Mouse (Mus musculus): ENCODE data around the gene E2f1.

The E2f1 gene

DNA sequence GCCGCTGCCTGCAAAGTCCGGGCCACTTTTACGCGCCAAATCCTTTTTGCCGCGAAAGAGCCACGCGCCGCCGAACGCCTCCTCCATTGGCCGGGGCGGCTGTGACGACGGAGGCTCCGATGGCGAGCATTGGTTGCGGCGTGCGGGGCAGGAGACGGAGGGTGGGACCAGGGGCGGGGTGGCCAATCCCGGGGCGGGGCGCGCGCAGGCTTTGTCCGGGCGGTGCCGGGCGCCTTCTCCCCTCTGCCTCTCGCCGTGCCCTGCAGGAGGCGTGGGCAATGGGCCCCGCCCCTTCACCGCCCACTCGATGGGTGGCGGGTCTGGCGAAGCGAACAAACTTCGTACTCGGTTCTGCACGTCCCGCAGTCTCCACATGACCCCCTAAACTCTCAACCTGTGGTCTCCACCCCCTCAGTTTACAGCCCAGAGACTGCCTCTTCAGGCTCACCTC lies at the start of gene E2f1:
TSS of gene E2f1 (minus strand) at position 57 of the 451 bp plus-strand sequence.
- peak; percentile 94 to 96 for DNase-seq (ENCODE audit: low spot score in 2 of 2)

DNA sequence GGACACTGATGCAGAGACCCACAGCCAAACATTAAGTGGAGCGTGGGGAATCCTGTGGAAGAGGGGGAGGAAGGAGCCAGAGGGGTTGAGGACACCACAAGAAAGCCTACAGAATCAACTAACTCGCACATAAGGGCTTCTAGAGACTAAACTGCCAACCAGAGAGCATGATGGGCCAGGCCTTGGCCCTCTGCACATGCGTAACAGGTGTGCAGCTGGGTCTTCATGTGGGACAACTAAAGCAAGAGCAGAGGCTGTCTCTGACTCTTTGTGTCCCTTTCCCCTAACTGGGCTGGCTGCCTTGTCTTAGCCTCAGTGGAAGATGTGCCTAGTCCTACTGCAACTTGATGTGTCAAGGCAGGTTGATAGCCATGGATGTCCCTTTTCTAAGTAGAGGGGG lies 47.4 kb upstream of the E2f1 start:
- DNase-seq (ENCODE audit: low spot score in 2 of 2) = no peak

DNA sequence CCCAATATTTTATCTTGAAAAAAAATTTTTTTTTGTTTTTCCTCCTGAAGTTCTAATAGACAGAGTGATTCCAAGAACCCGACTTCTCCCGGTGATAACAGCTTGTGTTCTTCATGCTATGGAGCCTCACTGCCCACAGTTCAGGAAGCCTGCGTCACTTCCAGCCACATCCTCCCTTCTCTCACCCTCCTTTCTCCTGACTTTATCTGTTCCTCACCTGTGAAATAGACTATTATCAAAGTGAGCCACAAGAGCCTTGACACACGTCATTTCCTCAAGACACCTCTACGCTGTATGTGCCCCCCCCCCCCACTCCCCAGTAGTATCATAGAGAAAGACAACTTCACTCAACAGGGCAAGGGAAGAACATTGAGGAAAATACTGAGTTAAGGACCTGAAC lies 46.0 kb upstream of the E2f1 start:
- DNase-seq (ENCODE audit: low spot score in 2 of 2) = no peak

DNA sequence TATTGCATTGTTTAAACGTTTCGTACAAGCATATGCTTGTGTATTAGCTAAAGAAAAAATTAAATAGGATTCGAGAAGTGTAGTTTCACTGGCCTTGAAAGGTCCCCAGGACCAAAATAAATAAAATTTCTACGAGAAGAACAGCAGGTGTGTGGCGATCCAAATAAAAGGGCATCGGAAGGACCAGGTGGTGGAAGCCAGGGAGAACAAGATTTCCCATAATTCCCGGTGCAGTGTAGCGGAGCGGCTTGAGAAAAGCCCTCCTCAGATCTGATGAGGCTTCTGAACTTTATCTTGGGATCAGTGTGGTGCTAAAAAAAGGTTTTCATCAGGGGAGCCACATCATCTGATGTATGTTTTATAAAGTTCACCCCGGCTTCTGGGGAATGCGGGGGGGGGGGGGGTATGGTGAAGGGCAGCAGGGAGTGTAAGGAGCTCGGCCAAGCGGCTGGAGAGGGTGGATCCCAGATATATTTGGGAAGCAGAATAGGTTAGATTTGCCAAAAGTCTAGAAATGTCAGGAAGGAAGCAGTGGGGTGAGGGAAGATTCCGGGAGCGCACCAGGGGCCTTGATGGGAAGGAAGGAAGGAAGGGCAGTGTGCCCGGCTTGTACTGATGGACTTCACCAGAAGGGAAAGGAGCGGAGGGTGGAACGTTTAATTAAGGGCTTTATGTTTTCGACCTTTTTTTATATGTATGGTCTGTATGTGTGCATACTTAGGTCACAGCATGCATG lies 45.3 kb upstream of the E2f1 start:
- no peak for DNase-seq (ENCODE audit: low spot score in 2 of 2)

DNA sequence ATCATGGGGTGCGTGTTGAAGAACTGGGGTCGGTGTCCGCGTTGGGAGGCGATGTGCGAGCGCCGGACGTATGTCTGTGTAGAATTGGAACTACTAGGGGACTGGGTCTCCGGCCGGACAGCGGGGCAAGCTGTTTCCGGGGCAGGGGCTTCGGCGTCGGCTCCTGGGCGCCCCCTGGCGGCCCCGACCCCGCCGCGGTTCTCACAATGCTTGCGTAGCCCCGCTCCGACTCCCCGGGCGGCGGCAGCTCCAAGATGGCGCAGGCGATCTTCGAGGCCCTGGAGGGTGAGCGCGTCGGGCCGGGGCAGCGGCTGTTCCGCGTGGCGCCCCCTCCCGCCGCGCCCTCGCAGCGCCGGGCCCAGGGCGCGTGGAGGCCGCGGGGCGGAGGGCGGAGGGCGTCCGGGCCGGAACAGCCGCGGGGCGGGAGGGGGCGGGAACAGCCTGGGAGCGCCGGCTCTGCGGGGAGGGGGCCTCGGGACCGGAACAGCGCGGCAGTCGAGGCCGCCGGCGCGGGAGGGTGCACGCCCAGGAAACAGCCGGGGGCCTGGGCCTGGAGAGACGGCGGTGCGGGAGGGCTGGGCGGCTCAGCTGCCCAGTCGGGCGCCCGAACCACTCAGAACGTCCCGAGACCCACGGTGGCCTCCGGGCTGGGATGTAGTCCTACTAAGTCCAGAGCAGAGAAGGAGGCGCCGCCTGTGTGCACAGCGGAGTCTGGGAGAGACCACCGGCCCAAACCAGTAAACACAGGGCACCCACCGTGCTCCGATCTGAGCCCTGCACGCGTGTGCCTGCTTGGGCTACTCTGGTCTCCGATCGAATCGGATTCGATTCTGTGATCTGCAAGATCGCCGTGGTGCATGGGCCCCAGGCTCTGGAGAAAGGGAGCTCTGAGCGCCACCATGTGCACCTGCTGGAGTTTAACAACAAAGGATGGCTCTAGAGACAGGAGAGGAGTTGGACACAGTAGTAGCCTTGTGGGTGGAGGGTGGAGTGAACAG lies 43.7 kb upstream of the E2f1 start, which contains the start of the genes Zfp341 and 4930519P11Rik:
TSS of gene Zfp341 (plus strand) at position 180 of the 998 bp plus-strand sequence.
TSS of gene 4930519P11Rik (minus strand) at position 320 of the 998 bp plus-strand sequence.
- peak; percentile 91 to 92 for DNase-seq (ENCODE audit: low spot score in 2 of 2)

DNA sequence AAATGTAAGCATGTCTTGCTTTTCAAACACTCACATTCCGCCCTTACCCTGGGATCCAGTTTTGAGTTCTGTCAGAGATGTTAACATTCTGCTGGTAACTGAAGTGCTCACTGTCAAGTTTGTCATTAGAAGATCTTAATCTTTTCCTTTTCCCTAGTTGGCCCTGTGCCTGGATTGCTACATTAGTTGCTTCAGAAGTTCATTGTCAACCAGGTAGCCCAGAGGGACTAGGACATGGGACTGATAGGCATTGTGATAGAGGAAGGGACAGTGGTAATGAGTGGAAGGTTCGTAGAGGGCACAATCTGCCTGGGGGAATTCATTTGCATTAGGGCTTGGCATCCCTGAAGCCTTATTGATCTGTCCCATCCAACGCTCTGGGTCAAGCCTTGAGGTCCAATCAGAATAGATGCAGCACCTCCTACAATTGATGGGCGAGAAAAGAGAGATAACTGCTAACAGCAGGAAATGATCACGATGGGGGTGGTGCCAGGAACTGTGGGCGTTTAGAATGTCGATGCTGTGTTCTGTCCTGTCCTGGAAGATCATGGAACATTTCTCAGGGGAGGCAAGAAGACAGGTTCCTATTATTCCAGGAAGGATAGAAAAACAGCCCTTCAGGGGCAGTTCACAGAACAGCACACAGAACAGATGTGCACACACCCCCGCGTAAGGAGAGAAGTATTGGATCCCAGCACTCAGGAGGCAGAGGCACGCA lies 39.5 kb upstream of the E2f1 start:
- DNase-seq (ENCODE audit: low spot score in 2 of 2) = no peak

DNA sequence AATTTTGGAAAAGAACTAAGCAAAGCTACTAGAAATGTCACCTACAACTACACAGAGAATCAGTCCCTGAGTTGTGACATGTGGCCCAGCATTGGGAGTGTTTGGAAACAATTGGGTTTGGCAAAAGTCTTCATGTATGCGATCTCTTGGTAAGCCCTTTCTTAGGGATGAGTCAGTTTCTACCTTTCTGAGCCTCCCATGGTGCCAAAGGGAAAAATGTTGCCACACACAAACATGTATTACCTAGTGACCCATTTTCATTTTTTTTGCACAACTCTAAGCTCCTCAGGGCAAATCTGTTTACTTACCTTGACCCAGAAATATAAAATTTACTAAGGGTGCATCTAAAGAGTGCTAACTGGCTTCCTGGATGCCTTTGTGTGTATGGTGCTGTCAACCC lies 37.3 kb upstream of the E2f1 start:
- no peak for DNase-seq (ENCODE audit: low spot score in 2 of 2)

DNA sequence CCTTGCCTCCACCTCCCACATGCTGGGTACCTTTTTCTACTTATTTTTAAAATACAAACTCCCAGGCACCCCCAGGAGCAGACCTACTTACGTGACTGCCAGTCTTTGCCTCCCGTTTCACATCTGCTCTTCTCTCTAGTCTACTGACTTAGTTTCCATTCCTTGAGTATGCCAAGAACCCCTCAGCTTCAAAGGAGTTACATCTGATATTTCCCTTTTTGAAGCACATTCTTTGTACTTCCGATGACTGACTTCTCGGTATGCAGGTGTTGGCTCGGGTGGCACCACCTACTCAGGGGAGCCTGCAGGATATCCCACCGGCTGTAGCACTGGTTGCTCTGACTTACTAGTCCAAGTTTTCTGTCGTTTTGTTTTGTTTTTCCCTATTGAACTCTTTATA lies 34.5 kb upstream of the E2f1 start:
- DNase-seq (ENCODE audit: low spot score in 2 of 2) = no peak

DNA sequence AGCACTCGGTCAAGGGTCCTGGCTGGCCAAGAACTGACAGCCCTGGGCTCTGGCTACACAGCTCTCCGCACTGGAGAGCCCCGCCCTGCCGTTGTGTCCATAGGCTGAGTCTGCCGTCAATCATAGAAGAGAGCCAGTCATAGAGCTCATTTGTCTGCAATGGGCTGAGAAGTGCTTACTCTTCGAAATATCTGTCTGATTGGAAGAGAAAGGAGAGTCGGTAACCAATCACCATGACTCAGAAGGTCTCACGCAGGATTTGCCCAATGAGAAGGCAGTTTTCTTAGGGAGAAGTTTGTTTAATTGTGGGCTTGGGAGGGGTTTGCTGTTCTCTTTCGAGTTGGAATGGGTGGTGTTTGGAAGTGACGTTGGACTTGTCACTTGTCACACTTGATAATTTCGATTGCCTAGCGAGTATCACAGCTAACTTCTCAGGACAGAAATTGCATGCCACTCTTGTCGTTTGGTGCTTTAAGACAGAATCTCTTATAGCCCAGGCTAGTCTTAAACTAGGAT lies 34.0 kb upstream of the E2f1 start, which contains the start of gene Pxmp4:
TSS of gene Pxmp4 (minus strand) at position 71 of the 516 bp plus-strand sequence.
- peak; percentile 98 to 99 for DNase-seq (ENCODE audit: low spot score in 2 of 2)

DNA sequence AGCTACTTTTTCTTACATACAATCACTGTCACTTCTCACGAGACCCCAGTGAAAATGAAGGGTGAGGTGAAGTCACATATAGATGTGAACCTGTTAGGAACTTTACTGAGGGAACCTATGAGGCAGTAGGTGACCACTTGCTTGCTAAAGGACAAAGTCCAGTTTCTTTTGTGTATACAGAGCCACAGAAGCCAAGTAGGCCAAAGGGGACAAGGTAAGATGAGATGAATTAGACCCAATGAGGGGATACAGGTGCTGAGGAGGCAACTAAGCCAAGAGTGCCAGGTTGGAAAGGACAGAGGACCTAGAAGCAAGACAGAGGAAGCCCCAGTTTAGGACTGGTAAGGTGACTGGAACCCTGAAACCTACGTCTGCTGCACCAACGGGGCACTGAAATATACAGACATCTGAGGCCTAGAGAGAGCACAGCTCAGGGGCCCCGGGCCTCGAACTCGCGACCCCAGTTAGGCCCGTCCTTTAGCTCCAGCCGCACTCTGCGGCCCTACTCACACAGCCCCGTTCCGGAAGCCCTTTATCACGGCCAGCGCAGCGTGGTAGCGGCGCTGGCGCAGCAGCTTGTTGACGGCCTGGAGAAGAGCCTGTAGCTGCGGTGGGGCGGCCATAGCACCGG lies 33.4 kb upstream of the E2f1 start:
- DNase-seq (ENCODE audit: low spot score in 2 of 2) = no peak

DNA sequence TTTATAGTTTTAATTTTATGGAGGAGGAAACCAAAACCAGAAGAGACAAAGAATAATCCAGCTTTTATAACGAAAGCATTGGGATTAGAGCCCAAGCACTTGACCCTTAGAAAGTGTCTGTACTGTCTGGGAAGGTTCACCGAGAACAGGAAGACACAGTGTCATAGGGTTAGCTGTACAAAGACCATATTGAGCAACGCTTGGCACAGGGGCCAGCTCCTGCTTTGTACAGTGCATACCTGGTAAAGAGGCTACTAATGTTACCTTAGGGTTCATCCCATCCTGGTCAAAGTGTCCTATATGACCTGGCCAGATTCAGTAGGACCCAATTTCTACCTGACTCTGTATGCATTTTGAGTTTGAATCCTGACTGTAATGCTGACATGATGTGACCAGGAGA lies 31.6 kb upstream of the E2f1 start:
- no peak for DNase-seq (ENCODE audit: low spot score in 2 of 2)

DNA sequence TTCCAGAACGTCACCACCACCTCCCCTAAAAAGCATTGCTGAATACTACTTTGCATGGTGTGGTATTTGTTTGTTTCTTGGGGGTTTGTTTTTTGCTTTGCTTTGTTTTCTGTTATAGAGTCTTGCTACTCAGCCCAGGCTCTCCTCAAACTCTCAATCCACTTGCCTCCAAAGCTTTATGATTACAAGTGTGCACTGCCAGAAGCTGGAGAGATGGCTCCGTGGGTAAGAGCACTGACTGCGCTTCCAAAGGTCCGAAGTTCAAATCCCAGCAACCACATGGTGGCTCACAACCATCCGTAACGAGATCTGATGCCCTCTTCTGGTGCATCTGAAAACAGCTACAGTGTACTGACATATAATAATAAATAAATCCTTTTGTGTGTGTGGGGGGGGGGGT lies 30.9 kb upstream of the E2f1 start:
- DNase-seq (ENCODE audit: low spot score in 2 of 2) = no peak

DNA sequence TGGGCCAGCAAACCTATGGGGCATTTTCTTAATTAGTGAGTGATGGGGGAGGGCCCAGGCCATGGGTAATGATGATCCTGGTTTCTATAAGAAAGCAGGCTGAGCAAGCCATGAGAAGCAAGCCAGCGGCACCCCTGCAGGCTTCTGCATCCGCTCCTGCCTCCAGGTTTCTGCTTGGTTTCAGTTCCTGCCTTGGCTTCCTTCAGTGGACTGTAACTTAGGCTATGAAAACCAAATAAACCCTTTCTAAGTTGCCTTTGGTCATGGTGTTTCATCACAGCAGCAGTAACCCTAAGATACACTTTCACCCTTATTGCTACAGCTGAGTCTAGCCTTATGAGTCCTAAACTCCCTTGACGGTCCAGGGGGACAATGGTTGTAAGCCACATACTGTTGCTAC lies 27.7 kb upstream of the E2f1 start:
- DNase-seq (ENCODE audit: low spot score in 2 of 2) = no peak

DNA sequence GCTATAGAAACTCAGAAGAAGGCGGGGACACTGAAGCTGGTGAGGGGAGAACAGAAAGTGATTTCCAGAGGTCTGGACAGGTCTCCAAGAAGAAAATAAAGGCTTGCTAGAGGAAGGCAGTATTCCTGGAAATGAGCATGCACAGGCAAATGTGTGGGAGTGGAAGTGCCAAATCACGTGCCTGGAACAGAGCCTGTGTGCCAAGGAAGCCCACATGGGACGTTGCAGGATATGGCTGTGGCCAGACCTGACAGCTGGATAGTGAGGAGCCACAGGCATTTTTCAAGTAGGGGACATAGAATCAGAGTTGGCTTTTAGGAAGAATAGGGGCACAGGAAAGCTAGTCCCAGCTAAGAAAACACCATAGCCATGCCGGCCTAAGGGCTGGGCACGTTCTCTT lies 26.1 kb upstream of the E2f1 start:
- DNase-seq (ENCODE audit: low spot score in 2 of 2) = no peak

DNA sequence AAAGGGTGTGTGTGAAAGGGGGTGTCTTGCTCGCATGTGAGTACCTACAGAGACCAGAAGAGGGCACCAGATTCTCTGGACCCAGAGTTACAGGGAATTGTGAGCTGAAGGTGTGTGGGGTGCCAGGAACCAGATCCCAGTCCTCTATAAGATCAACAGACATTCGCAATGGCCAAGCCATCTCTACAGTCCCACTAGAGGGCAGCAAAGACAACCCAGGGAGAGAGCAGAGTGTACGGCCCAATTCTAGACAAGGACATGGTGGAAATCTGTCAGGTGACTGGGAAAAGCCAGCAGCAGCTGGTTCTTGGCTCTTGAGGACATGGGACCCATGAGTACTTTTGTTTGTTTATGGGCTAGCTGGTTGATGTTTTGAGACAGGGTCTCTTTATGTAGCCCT lies 23.3 kb upstream of the E2f1 start:
- DNase-seq (ENCODE audit: low spot score in 2 of 2) = no peak

DNA sequence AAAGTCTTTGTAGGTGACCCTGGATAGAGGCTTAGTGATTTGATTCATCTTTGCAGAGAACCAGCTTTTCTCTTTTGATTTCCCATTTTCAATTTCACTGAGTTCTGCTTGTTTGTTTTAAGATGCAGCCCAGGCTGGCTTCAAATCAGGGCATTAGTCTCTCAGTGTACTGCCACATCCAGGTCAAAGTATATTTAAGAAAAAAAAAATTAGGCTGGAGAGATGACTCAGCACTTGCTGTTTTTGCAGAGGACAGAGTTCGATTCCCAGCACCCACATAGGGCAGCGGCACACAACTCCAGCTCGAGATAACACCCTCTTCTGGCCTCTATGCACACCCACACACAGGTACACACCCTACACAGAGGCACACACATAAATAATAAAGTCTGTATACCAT lies 21.5 kb upstream of the E2f1 start:
- no peak for DNase-seq (ENCODE audit: low spot score in 2 of 2)

DNA sequence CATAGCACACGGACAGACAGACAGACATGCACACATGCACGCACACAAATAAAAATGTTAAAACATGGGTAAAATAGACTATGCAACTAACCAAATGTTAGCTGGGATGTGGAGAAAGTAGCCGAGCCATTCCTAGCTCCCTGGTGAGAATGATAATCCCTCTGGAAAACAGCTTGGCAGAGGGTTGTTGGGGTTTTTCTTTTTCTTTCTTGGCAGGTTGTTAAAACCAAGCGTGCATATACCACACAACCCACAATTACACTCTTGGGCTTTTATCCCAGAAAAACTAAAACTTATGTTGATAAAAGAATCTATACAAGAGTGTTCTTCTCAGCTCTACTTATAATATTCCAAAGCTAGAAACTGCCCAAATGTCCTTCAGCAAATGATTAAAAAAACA lies 19.4 kb upstream of the E2f1 start:
- DNase-seq (ENCODE audit: low spot score in 2 of 2) = no peak

DNA sequence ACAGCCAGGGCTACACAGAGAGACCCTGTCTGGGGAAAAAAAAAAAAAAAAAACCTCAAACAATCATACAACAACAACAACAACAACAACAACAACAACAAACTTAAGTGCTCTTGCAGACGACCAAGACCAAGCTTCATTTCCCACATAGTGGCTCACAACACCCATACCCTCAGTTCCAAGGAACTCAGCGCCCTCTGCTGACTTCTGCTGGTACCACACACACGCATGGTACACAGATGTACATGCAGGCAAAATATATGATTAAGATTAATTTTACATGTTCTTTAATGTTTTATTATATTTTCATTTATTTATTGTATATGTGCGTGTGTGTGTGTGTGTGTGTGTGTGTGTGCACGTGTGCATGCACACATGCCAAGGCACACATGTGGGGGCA lies 16.7 kb upstream of the E2f1 start:
- DNase-seq (ENCODE audit: low spot score in 2 of 2) = no peak

DNA sequence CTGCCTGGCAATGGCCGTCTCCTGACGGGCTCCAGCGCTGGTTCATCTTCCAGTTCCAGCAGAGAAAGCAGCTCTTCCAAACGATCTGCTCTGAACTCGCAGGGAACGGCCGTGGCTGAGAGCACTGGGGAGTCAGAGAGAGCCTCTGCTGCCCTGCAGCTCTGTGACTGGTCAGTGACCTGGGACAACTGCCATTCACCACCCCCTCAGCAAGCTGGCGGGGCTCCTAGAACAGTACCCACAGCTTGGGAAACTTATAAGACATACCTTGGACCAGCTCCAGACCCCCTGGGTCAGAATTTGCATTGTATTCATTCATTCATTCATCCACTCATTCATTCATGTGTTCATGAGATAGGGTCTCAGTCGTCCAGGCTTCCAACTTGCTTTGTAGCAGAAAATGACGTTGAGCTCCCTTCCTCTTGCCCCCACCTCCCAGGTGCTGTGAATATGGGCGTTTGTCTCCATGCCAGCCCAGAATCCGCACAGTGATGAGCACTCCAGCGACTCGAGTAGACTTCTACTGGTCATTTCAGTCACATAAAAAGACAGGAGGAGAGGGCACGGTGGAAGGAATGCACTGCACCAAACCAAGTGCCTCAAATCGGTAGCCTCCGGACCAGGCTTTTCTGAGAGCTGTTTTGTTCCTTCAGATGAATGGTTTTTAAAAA lies 15.4 kb upstream of the E2f1 start:
- DNase-seq (ENCODE audit: low spot score in 2 of 2) = no peak

All from urinary bladder, postnatal 4 days (tissue).